Mouse (Mus musculus): ENCODE data around the gene Tmco2. TPM values are rescaled to one million over a fixed set of nuclear protein-coding genes. Genes with fewer than 3 reads are reported as not detected.

Tmco2 gene
- total RNA-seq, 1 experiment, result not detected

DNA sequence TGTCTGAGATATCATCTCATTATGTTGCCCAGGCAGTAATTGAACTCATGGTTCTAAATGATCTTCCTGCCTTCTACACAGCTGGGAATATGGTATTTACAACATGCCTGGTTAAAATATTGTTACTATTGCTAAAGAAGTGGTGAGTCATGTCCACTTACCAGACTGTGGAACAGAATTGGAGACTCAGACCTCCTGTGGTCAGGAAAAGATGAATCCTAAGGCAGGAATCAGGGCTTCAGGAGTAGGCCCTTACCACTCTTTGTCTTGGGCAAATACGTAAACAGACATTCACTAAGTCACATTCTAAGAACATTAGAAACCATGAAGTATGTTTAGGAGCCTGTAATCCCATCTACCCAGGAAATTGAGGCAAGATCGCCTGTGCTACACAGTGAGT is 20.3 kb downstream of the Tmco2 start:
- Histone ChIP-seq H3K4me3 (ENCODE audit: insufficient read depth in 1 of 2, low read depth in 1 of 2, low read length in 2 of 2, poor library complexity in 1 of 2, severe bottlenecking in 1 of 2) (no peak overlapping the region), H3K9ac (ENCODE audit: insufficient read depth, low read depth, low read length, poor library complexity, severe bottlenecking) (no peak overlapping the region), H3K9me3 (ENCODE audit: control insufficient read depth, insufficient read depth, low read depth, low read length) (no peaks in the 10 kb centered on the region), H3K36me3 (ENCODE audit: control insufficient read depth, insufficient read depth, low read length, poor library complexity, severe bottlenecking) (peaks cover 16% of the 10 kb centered on the region), H3K27ac (ENCODE audit: insufficient read depth, low read depth, low read length, poor library complexity, severe bottlenecking) (no peak overlapping the region), H3K4me1 (ENCODE audit: control insufficient read depth in 2 of 2, insufficient read depth in 2 of 2, low read length in 2 of 2, poor library complexity in 1 of 2) (no peaks in the 10 kb centered on the region)
- TF ChIP-seq ZC3H11A (IDR thresholded peaks at IDR 0.05; ENCODE audit: borderline replicate concordance, low read depth, low read length) (no peak), HCFC1 (IDR thresholded peaks at IDR 0.05; ENCODE audit: borderline replicate concordance, insufficient read depth, low read length) (no peak), MAFK (IDR thresholded peaks at IDR 0.05; ENCODE audit: insufficient read depth, low read depth, low read length) (no peak), CHD2 (IDR thresholded peaks at IDR 0.05; ENCODE audit: low read depth, low read length) (no peak), ZNF384 (IDR thresholded peaks at IDR 0.05; ENCODE audit: low read depth, low read length) (no peak)
- DNase-seq (ENCODE audit: low read depth, low spot score), result no peak
- in situ Hi-C loops (cut with MboI; ENCODE audit: low sequenced_read_pairs in 2 of 2, unreplicated experiment in 2 of 2), result no loop called here

DNA sequence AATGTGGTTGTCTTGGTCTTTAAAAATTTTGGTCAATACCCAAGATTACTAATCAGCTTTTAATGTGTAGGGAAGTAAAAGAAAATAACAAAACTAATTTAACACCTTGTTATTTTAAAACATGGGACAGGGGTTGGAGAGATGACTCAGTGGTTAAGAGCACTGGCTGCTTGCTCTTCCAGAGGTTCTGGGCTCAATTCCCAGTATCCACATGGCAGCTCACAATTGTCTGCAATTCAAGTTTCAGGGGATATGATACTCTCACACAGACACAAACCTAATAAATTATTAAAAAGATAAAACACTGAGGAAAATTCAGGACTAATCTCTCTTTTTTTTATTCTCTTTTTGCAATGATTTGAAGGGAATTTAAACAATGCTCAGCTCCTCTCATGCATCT is 24.5 kb downstream of the Tmco2 start:
- Histone ChIP-seq H3K4me3 (ENCODE audit: insufficient read depth in 1 of 2, low read depth in 1 of 2, low read length in 2 of 2, poor library complexity in 1 of 2, severe bottlenecking in 1 of 2) (no peak overlapping the region), H3K9ac (ENCODE audit: insufficient read depth, low read depth, low read length, poor library complexity, severe bottlenecking) (no peak overlapping the region), H3K36me3 (ENCODE audit: control insufficient read depth, insufficient read depth, low read length, poor library complexity, severe bottlenecking) (peaks cover 16% of the 10 kb centered on the region), H3K27ac (ENCODE audit: insufficient read depth, low read depth, low read length, poor library complexity, severe bottlenecking) (no peak overlapping the region), H3K4me1 (ENCODE audit: control insufficient read depth in 2 of 2, insufficient read depth in 2 of 2, low read length in 2 of 2, poor library complexity in 1 of 2) (no peaks in the 10 kb centered on the region), H3K9me3 (ENCODE audit: control insufficient read depth, insufficient read depth, low read depth, low read length) (no peaks in the 10 kb centered on the region)
- DNase-seq (ENCODE audit: low read depth, low spot score), result no peak
- no peak for TF ChIP-seq HCFC1 (IDR thresholded peaks at IDR 0.05; ENCODE audit: borderline replicate concordance, insufficient read depth, low read length)
- no peak for TF ChIP-seq ZC3H11A (IDR thresholded peaks at IDR 0.05; ENCODE audit: borderline replicate concordance, low read depth, low read length)
- TF ChIP-seq CHD2 (IDR thresholded peaks at IDR 0.05; ENCODE audit: low read depth, low read length), result no peak
- no peak for TF ChIP-seq MAFK (IDR thresholded peaks at IDR 0.05; ENCODE audit: insufficient read depth, low read depth, low read length)
- TF ChIP-seq ZNF384 (IDR thresholded peaks at IDR 0.05; ENCODE audit: low read depth, low read length), result no peak
- in situ Hi-C loops (cut with MboI; ENCODE audit: low sequenced_read_pairs in 2 of 2, unreplicated experiment in 2 of 2), result no loop called here

DNA sequence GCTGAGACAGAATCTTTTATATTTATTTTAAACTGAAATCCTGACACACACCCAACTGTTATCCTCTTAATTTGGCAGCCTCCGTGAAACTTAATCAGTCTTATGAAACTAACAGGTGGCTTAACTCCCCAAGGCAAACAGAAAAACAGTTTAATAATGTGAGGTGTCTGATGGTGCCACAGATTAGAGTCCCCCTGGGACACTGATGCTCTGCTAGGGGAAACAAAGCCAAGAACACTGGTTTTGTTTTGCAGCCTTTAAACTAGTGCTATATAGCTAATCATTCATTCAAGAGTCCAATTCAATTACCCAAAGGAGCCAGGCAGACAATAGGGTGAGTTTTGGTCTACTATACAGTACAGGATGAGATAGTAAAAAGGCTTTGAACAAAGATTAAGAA is 28.6 kb downstream of the Tmco2 start:
- DNase-seq (ENCODE audit: low read depth, low spot score), result no peak
- Histone ChIP-seq H3K4me3 (ENCODE audit: insufficient read depth in 1 of 2, low read depth in 1 of 2, low read length in 2 of 2, poor library complexity in 1 of 2, severe bottlenecking in 1 of 2) (no peak overlapping the region), H3K27ac (ENCODE audit: insufficient read depth, low read depth, low read length, poor library complexity, severe bottlenecking) (no peak overlapping the region), H3K9ac (ENCODE audit: insufficient read depth, low read depth, low read length, poor library complexity, severe bottlenecking) (no peak overlapping the region), H3K36me3 (ENCODE audit: control insufficient read depth, insufficient read depth, low read length, poor library complexity, severe bottlenecking) (peaks cover 24% of the 10 kb centered on the region), H3K4me1 (ENCODE audit: control insufficient read depth in 2 of 2, insufficient read depth in 2 of 2, low read length in 2 of 2, poor library complexity in 1 of 2) (no peaks in the 10 kb centered on the region), H3K9me3 (ENCODE audit: control insufficient read depth, insufficient read depth, low read depth, low read length) (no peaks in the 10 kb centered on the region)
- in situ Hi-C loops (cut with MboI; ENCODE audit: low sequenced_read_pairs in 2 of 2, unreplicated experiment in 2 of 2), result no loop called here
- TF ChIP-seq HCFC1 (IDR thresholded peaks at IDR 0.05; ENCODE audit: borderline replicate concordance, insufficient read depth, low read length) (no peak), CHD2 (IDR thresholded peaks at IDR 0.05; ENCODE audit: low read depth, low read length) (no peak), ZC3H11A (IDR thresholded peaks at IDR 0.05; ENCODE audit: borderline replicate concordance, low read depth, low read length) (no peak), MAFK (IDR thresholded peaks at IDR 0.05; ENCODE audit: insufficient read depth, low read depth, low read length) (no peak), ZNF384 (IDR thresholded peaks at IDR 0.05; ENCODE audit: low read depth, low read length) (no peak)

DNA sequence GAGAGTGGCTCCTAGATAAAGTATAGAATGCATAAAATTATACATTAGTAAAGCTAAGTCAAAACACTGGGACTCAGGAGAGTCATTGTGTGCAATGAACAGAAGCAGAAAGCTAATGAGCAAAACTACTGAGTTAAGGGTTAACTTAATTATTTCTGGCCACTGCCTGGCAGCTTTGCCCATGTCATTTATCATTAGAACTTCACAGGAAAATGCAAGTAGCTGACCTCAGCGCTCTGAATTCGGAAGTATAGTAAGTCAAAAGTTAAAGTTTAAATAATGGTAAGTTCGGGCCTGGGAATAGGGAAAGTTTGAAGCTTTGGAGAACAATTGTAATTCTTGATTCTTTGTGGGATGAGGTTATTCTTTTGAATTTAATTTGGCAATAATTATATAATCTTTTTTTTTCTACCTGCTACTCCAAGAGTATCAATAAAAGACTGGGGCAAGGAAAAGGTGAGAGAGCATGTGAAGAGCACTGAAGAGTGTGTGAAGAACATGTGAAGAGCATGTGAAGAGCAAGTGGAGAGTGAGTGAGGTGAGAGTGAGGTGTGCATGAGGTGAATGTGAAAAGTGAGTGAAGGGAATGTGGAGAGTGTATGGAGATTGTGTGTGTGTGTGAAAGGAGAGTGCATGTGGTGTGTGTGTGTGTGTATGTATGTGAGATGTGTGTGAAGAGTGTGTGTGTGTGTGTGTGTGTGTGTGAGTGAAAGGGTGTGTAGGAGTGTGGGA is 30.9 kb downstream of the Tmco2 start:
- in situ Hi-C loops (cut with MboI; ENCODE audit: low sequenced_read_pairs in 2 of 2, unreplicated experiment in 2 of 2), result no loop called here
- H3K27ac ChIP-seq (ENCODE audit: insufficient read depth, low read depth, low read length, poor library complexity, severe bottlenecking), result no peak overlapping the region
- no peak for DNase-seq (ENCODE audit: low read depth, low spot score)
- H3K36me3 ChIP-seq (ENCODE audit: control insufficient read depth, insufficient read depth, low read length, poor library complexity, severe bottlenecking), result peaks cover 18% of the 10 kb centered on the region
- no peak overlapping the region for H3K9ac ChIP-seq (ENCODE audit: insufficient read depth, low read depth, low read length, poor library complexity, severe bottlenecking)
- H3K4me3 ChIP-seq (ENCODE audit: insufficient read depth in 1 of 2, low read depth in 1 of 2, low read length in 2 of 2, poor library complexity in 1 of 2, severe bottlenecking in 1 of 2), result no peak overlapping the region
- TF ChIP-seq MAFK (IDR thresholded peaks at IDR 0.05; ENCODE audit: insufficient read depth, low read depth, low read length) (no peak), HCFC1 (IDR thresholded peaks at IDR 0.05; ENCODE audit: borderline replicate concordance, insufficient read depth, low read length) (no peak), CHD2 (IDR thresholded peaks at IDR 0.05; ENCODE audit: low read depth, low read length) (no peak), ZNF384 (IDR thresholded peaks at IDR 0.05; ENCODE audit: low read depth, low read length) (no peak), ZC3H11A (IDR thresholded peaks at IDR 0.05; ENCODE audit: borderline replicate concordance, low read depth, low read length) (no peak)
- H3K9me3 ChIP-seq (ENCODE audit: control insufficient read depth, insufficient read depth, low read depth, low read length), result no peaks in the 10 kb centered on the region
- no peaks in the 10 kb centered on the region for H3K4me1 ChIP-seq (ENCODE audit: control insufficient read depth in 2 of 2, insufficient read depth in 2 of 2, low read length in 2 of 2, poor library complexity in 1 of 2)
